8 mouse cellular contexts compared by ENCODE assay signal in the genomic region with DNA sequence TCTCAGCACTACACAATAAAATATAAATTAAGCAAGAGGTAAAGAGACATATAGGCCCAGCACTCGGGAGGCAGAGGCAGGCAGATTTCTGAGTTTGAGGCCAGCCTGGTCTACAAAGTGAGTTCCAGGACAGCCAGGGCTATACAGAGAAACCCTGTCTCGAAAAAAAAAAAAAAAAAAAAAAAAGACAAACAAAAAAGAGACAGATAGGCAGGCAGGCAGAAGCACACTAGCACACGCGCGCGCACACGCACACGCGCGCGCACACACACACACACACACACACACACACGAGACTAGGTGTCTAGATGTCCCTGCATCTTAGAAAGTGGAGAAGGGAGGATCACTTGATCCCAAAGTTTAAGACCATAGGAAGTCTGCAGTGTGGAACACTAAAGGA. TPM values are rescaled to one million over a fixed set of nuclear protein-coding genes. Genes with fewer than 3 reads are reported as not detected.
DNase-seq lines count a peak whose midpoint lies in the region; ATAC-seq and TF ChIP-seq lines count a peak whose summit lies in the region.
"Not testable (repeated sequence)": the region's sequence is repeated elsewhere in the genome, so short reads cannot be mapped to it uniquely, and the experiment has no call there.

No protein-coding gene starts in this region.

- H3K4me1 ChIP-seq in CH12.LX (ENCODE audit: control insufficient read depth in 1 of 2, insufficient read depth in 2 of 2), result peaks cover 0 to 31% of the 10 kb centered on the region in 2 experiments; a peak in 2 of 4 replicates
- not testable (repeated sequence) for H3K4me1 ChIP-seq in ES-E14 (ENCODE audit: control insufficient read depth in 2 of 2, insufficient read depth in 2 of 2, low read length in 2 of 2, poor library complexity in 1 of 2); embryonic facial prominence, embryonic 15.5 days; limb, embryonic 12.5 days (replicated peaks); liver, embryonic 11.5 days (replicated peaks; ENCODE audit: control insufficient read depth, insufficient read depth, low read length); lung, embryonic 15.5 days
- H3K4me1 ChIP-seq in forebrain, embryonic 15.5 days, result peaks cover 14% of the 10 kb centered on the region

- H3K36me3 ChIP-seq in CH12.LX (replicated peaks in 1 of 2; ENCODE audit: control insufficient read depth in 1 of 2, insufficient read depth in 1 of 2, low read length in 1 of 2); ES-E14 (ENCODE audit: control insufficient read depth, insufficient read depth, low read length, poor library complexity, severe bottlenecking); embryonic facial prominence, embryonic 15.5 days; forebrain, embryonic 15.5 days; limb, embryonic 12.5 days; liver, embryonic 11.5 days (ENCODE audit: control insufficient read depth, insufficient read depth, low read length); lung, embryonic 15.5 days; myocyte (ENCODE audit: control insufficient read depth, insufficient read depth): not testable (repeated sequence)

- WGBS in embryonic facial prominence, embryonic 15.5 days, result 95% methylated on average over 11 of the region's 12 CpGs
- 97% methylated on average over 11 of the region's 12 CpGs for WGBS in forebrain, embryonic 15.5 days
- 93% methylated on average over 4 of the region's 12 CpGs for WGBS in limb, embryonic 12.5 days
- 90% methylated on average over 11 of the region's 12 CpGs for WGBS in liver, embryonic 11.5 days
- WGBS in lung, embryonic 15.5 days, result 91% methylated on average over 8 of the region's 12 CpGs

- not testable (repeated sequence) for H3ac ChIP-seq in myocyte (ENCODE audit: control insufficient read depth, insufficient read length)

- not testable (repeated sequence) for DNase-seq in CH12.LX (ENCODE audit: extremely low read depth); ES-E14 (ENCODE audit: low read depth, low spot score); liver, embryonic 11.5 days (ENCODE audit: low spot score)

- not testable (repeated sequence) for H3K79me2 ChIP-seq in CH12.LX (replicated peaks; ENCODE audit: control insufficient read depth, extremely low read depth, insufficient read depth, poor library complexity, severe bottlenecking); myocyte (ENCODE audit: control insufficient read depth, insufficient read depth)

- H3K4me3 ChIP-seq in CH12.LX (replicated peaks in 1 of 3; ENCODE audit: low read depth in 2 of 3, low read length in 2 of 3, poor library complexity in 1 of 3), result peak overlapping the region in 1 of 3 experiments; percentile 60
- peak overlapping the region in 1 of 2 experiments; percentile 79; a peak in 2 of 4 replicates for H3K4me3 ChIP-seq in ES-E14 (ENCODE audit: insufficient read depth in 1 of 2, low read depth in 1 of 2, low read length in 2 of 2, poor library complexity in 1 of 2, severe bottlenecking in 1 of 2)
- H3K4me3 ChIP-seq in embryonic facial prominence, embryonic 15.5 days (replicated peaks); liver, embryonic 11.5 days (ENCODE audit: low read depth, low read length); lung, embryonic 15.5 days: not testable (repeated sequence)
- 0 out of 2 replicates have a peak overlapping the region, but pooled peaks have one; percentile 73 for H3K4me3 ChIP-seq in forebrain, embryonic 15.5 days
- H3K4me3 ChIP-seq in limb, embryonic 12.5 days (replicated peaks), result 0 out of 2 replicates have a peak overlapping the region, but pooled peaks have one; percentile 60
- H3K4me3 ChIP-seq in myocyte, result peak overlapping the region; percentile 45

- not testable (repeated sequence) for H3K27ac ChIP-seq in CH12.LX (ENCODE audit: insufficient read depth, low read depth); forebrain, embryonic 15.5 days (replicated peaks); limb, embryonic 12.5 days; liver, embryonic 11.5 days (ENCODE audit: low read depth, low read length); lung, embryonic 15.5 days
- peak overlapping the region; percentile 69; the same call in 1 of the 2 replicates for H3K27ac ChIP-seq in ES-E14 (ENCODE audit: insufficient read depth, low read depth, low read length, poor library complexity, severe bottlenecking)
- peak overlapping the region; percentile 58; the same call in 1 of the 2 replicates for H3K27ac ChIP-seq in embryonic facial prominence, embryonic 15.5 days (replicated peaks)

- not testable (repeated sequence) for TF ChIP-seq POLR2A in CH12.LX (IDR thresholded peaks at IDR 0.05; ENCODE audit: low read depth, low read length); myocyte (IDR thresholded peaks at IDR 0.05; ENCODE audit: insufficient read length, low read depth)

- ATAC-seq in embryonic facial prominence, embryonic 15.5 days (ENCODE audit: insufficient number of reproducible peaks, low FRiP score, low TSS enrichment, low read depth); forebrain, embryonic 15.5 days (replicated peaks); limb, embryonic 12.5 days (ENCODE audit: insufficient number of reproducible peaks, insufficient read depth, low FRiP score, low TSS enrichment, low read depth); liver, embryonic 11.5 days (replicated peaks; ENCODE audit: low FRiP score); lung, embryonic 15.5 days (ENCODE audit: borderline replicate concordance, extremely low read depth, low FRiP score, low TSS enrichment): not testable (repeated sequence)

- not testable (repeated sequence) for TF ChIP-seq RAD21 in CH12.LX (IDR thresholded peaks at IDR 0.05; ENCODE audit: low read depth, low read length)

- H3K4me2 ChIP-seq in CH12.LX (ENCODE audit: insufficient read depth, low read depth, poor library complexity, severe bottlenecking) (peak overlapping the region; percentile 71), myocyte (ENCODE audit: low read depth) (peak overlapping the region; percentile 78)
- not testable (repeated sequence) for H3K4me2 ChIP-seq in embryonic facial prominence, embryonic 15.5 days (replicated peaks); forebrain, embryonic 15.5 days (replicated peaks)
- H3K4me2 ChIP-seq in limb, embryonic 12.5 days, result 0 out of 2 replicates have a peak overlapping the region, but pooled peaks have one; percentile 84
- H3K4me2 ChIP-seq in liver, embryonic 11.5 days, result peak overlapping the region; percentile 73; the same call in 1 of the 2 replicates
- peak overlapping the region; percentile 85; the same call in 1 of the 2 replicates for H3K4me2 ChIP-seq in lung, embryonic 15.5 days

- H3K27me3 ChIP-seq in CH12.LX (replicated peaks); embryonic facial prominence, embryonic 15.5 days; forebrain, embryonic 15.5 days; limb, embryonic 12.5 days; liver, embryonic 11.5 days (replicated peaks; ENCODE audit: control insufficient read depth, insufficient read depth, low read length); lung, embryonic 15.5 days; myocyte (ENCODE audit: control insufficient read depth, insufficient read depth, insufficient read length): not testable (repeated sequence)

- in situ Hi-C loops in CH12.LX (cut with MboI; ENCODE audit: low pct_ligation_motif_present, low pct_unique_long_range_greater_than_20kb, low sequenced_read_pairs), result loop anchor here (10.0 kb wide), 1 partner anchor 84 kb away; no protein-coding TSS in a partner anchor
- in situ Hi-C loops in ES-E14 (cut with MboI; ENCODE audit: low sequenced_read_pairs in 2 of 2, unreplicated experiment in 2 of 2), result not testable (repeated sequence)

- TF ChIP-seq EP300 in CH12.LX (IDR thresholded peaks at IDR 0.05; ENCODE audit: low read length), result not testable (repeated sequence)

- peak overlapping the region; percentile 67; the same call in 1 of the 2 replicates for H3K9ac ChIP-seq in CH12.LX (ENCODE audit: insufficient read depth, low read depth)
- peak overlapping the region; percentile 56; the same call in 1 of the 2 replicates for H3K9ac ChIP-seq in ES-E14 (ENCODE audit: insufficient read depth, low read depth, low read length, poor library complexity, severe bottlenecking)
- not testable (repeated sequence) for H3K9ac ChIP-seq in embryonic facial prominence, embryonic 15.5 days; forebrain, embryonic 15.5 days (replicated peaks); limb, embryonic 12.5 days (replicated peaks); liver, embryonic 11.5 days (ENCODE audit: low read depth, low read length); lung, embryonic 15.5 days

- dilution Hi-C loops in CH12.LX (cut with MboI; ENCODE audit: extremely low pct_ligation_motif_present, extremely low pct_unique_long_range_greater_than_20kb, low sequenced_read_pairs), result not testable (repeated sequence)

- not testable (repeated sequence) for H3K9me3 ChIP-seq in CH12.LX (replicated peaks; ENCODE audit: low read length); ES-E14 (ENCODE audit: control insufficient read depth, insufficient read depth, low read depth, low read length); embryonic facial prominence, embryonic 15.5 days (replicated peaks); forebrain, embryonic 15.5 days; limb, embryonic 12.5 days; liver, embryonic 11.5 days (ENCODE audit: control insufficient read depth, low read length); lung, embryonic 15.5 days

- not testable (repeated sequence) for TF ChIP-seq CTCF in CH12.LX (conservative IDR thresholded peaks at IDR 0.05 in 1 of 2, IDR thresholded peaks at IDR 0.05 in 1 of 2; ENCODE audit: low read depth in 2 of 2, low read length in 2 of 2)

RNA-seq across cellular contexts. Expression of gene Lyrm7, which starts 1.8 kb away (rescaled TPM):
- 18.2 and 23.1 TPM in 2 replicates for total RNA-seq in CH12.LX (2012; rRNA removed)
- total RNA-seq in CH12.LX (2014; rRNA removed), result 15.5 and 18.6 TPM in 2 replicates
- 55.8 and 64.4 TPM in 2 replicates for polyA plus RNA-seq in CH12.LX (2012; ENCODE audit: insufficient read length, low read depth)
- 0.98 and 1.4 TPM in 2 replicates for total RNA-seq in ES-E14 (2012; rRNA removed)
- 8.3 and 10.9 TPM in 2 replicates for polyA plus RNA-seq in embryonic facial prominence, embryonic 15.5 days (2015; fragmentation: Nextera tagmentation; extraction: Ambion mirVana)
- polyA plus RNA-seq in forebrain, embryonic 15.5 days (2015; fragmentation: Nextera tagmentation; extraction: Ambion mirVana), result 12.9 and 13.9 TPM in 2 replicates
- 6.1 and 14.0 TPM in 2 replicates for polyA plus RNA-seq in limb, embryonic 12.5 days (2016; fragmentation: Nextera tagmentation; extraction: Ambion mirVana)
- polyA plus RNA-seq in liver, embryonic 11.5 days (2014; fragmentation: Nextera tagmentation; extraction: Ambion mirVana), result 9.4 and 11.3 TPM in 2 replicates
- polyA plus RNA-seq in lung, embryonic 15.5 days (2015; fragmentation: Nextera tagmentation; extraction: Ambion mirVana), result 5.7 and 9.7 TPM in 2 replicates
- polyA plus RNA-seq in myocyte (2012; fragmentation: generic; extraction: Trizol), result 2.2 TPM

RNA-seq across cellular contexts. Expression of gene Hint1, which starts 7.3 kb away (rescaled TPM):
- 1,034 and 1,097 TPM in 2 replicates for total RNA-seq in CH12.LX (2012; rRNA removed)
- total RNA-seq in CH12.LX (2014; rRNA removed), result 1,162 and 1,228 TPM in 2 replicates
- 854 and 997 TPM in 2 replicates for polyA plus RNA-seq in CH12.LX (2012; ENCODE audit: insufficient read length, low read depth)
- 641 and 707 TPM in 2 replicates for total RNA-seq in ES-E14 (2012; rRNA removed)
- polyA plus RNA-seq in embryonic facial prominence, embryonic 15.5 days (2015; fragmentation: Nextera tagmentation; extraction: Ambion mirVana), result 512 and 526 TPM in 2 replicates
- 778 and 784 TPM in 2 replicates for polyA plus RNA-seq in forebrain, embryonic 15.5 days (2015; fragmentation: Nextera tagmentation; extraction: Ambion mirVana)
- polyA plus RNA-seq in limb, embryonic 12.5 days (2016; fragmentation: Nextera tagmentation; extraction: Ambion mirVana), result 678 and 697 TPM in 2 replicates
- polyA plus RNA-seq in liver, embryonic 11.5 days (2014; fragmentation: Nextera tagmentation; extraction: Ambion mirVana), result 587 and 600 TPM in 2 replicates
- 603 and 672 TPM in 2 replicates for polyA plus RNA-seq in lung, embryonic 15.5 days (2015; fragmentation: Nextera tagmentation; extraction: Ambion mirVana)
- polyA plus RNA-seq in myocyte (2012; fragmentation: generic; extraction: Trizol), result 860 TPM

RNA-seq across cellular contexts. Expression of gene Gpx3, which starts 43.4 kb away (rescaled TPM):
- 0.25 TPM in 1 of 2 replicates, not detected in the other for total RNA-seq in CH12.LX (2012; rRNA removed)
- total RNA-seq in CH12.LX (2014; rRNA removed), result not detected in 2 replicates
- 0.63 and 0.90 TPM in 2 replicates for polyA plus RNA-seq in CH12.LX (2012; ENCODE audit: insufficient read length, low read depth)
- 11.4 and 13.8 TPM in 2 replicates for total RNA-seq in ES-E14 (2012; rRNA removed)
- 285 and 293 TPM in 2 replicates for polyA plus RNA-seq in embryonic facial prominence, embryonic 15.5 days (2015; fragmentation: Nextera tagmentation; extraction: Ambion mirVana)
- polyA plus RNA-seq in forebrain, embryonic 15.5 days (2015; fragmentation: Nextera tagmentation; extraction: Ambion mirVana), result 17.0 and 17.2 TPM in 2 replicates
- 31.0 and 36.4 TPM in 2 replicates for polyA plus RNA-seq in limb, embryonic 12.5 days (2016; fragmentation: Nextera tagmentation; extraction: Ambion mirVana)
- 84.0 and 89.6 TPM in 2 replicates for polyA plus RNA-seq in liver, embryonic 11.5 days (2014; fragmentation: Nextera tagmentation; extraction: Ambion mirVana)
- polyA plus RNA-seq in lung, embryonic 15.5 days (2015; fragmentation: Nextera tagmentation; extraction: Ambion mirVana), result 149 and 200 TPM in 2 replicates
- polyA plus RNA-seq in myocyte (2012; fragmentation: generic; extraction: Trizol), result 9.4 TPM
